Mouse (Mus musculus) MEL (cell line): ENCODE data around the gene Angptl7.

Experiments
- E2F4 ChIP-seq: IDR thresholded peaks from 2 replicates; pipeline ENCODE4 v1.6.1; 2011; ENCODE audit warnings: low read depth, low read length, improper control_type of control experiment, borderline replicate concordance
- EP300 ChIP-seq, 2 experiments: IDR thresholded peaks; 2 replicates each; pipeline ENCODE4 v1.6.1; 2011; ENCODE audit warnings: improper control_type of control experiment in 2 of 2, low read length in 2 of 2, low read depth in 1 of 2, mild to moderate bottlenecking in 1 of 2
- JUND ChIP-seq: IDR thresholded peaks from 2 replicates; pipeline ENCODE4 v1.6.1; 2011; ENCODE audit warnings: low read depth, mild to moderate bottlenecking, improper control_type of control experiment, low read length

GRCm38 (mm10) chr4:148469487-148470252 lies 30.6 kb downstream of the Angptl7 start:
- TF ChIP-seq EP300 (IDR thresholded peaks at IDR 0.05; ENCODE audit: low read depth in 1 of 2, low read length in 2 of 2) (no peak), E2F4 (no peak), JUND (no peak)
